Mouse (Mus musculus) lung, embryonic 14.5 days (tissue): ENCODE data around the gene Ngef. TPM values are rescaled to one million over a fixed set of nuclear protein-coding genes. Genes with fewer than 3 reads are reported as not detected.
"Not testable (repeated sequence)": the region's sequence is repeated elsewhere in the genome, so short reads cannot be mapped to it uniquely, and the experiment has no call there.

Experiments used
- ATAC-seq: fragments of 200-750 bp; cut with Nextera tagmentation; 2 replicates; pipeline ENCODE4 v1.8.0; 2017; ENCODE audit warnings: mild to moderate bottlenecking, moderate TSS enrichment, moderate library complexity; ENCODE audit not compliant: insufficient read depth
- DNase-seq: peaks from one replicate; pipeline ENCODE4 v3.0.0-alpha.2; 2015
- H3K27ac ChIP-seq: fragments of 300-500 bp; sonication (generic); 2 replicates; pipeline ENCODE4 v1.5.1; 2014; ENCODE audit warnings: low read depth, mild to moderate bottlenecking, moderate library complexity
- H3K27me3 ChIP-seq: fragments of 300-500 bp; sonication (generic); 2 replicates; pipeline ENCODE4 v1.6.1; 2014; ENCODE audit warnings: low read length, control low read depth; ENCODE audit not compliant: insufficient read depth
- H3K36me3 ChIP-seq: fragments of 300-500 bp; sonication (generic); 2 replicates; pipeline ENCODE4 v1.6.1; 2014; ENCODE audit warnings: control low read depth; ENCODE audit not compliant: insufficient read depth
- H3K4me1 ChIP-seq: fragments of 300-500 bp; sonication (generic); 2 replicates; pipeline ENCODE4 v1.6.1; 2014; ENCODE audit warnings: antibody characterized with exemption, control low read depth; ENCODE audit not compliant: insufficient read depth
- H3K4me2 ChIP-seq: fragments of 300-500 bp; sonication (generic); 2 replicates; pipeline ENCODE4 v1.6.1; 2014; ENCODE audit warnings: mild to moderate bottlenecking
- H3K4me3 ChIP-seq: fragments of 300-500 bp; sonication (generic); 2 replicates; pipeline ENCODE4 v1.5.1; 2014; ENCODE audit warnings: low read depth, low read length
- H3K9ac ChIP-seq: fragments of 300-500 bp; sonication (generic); 2 replicates; pipeline ENCODE4 v1.6.1; 2014
- H3K9me3 ChIP-seq: fragments of 300-500 bp; sonication (generic); 2 replicates; pipeline ENCODE4 v1.6.1; 2016; ENCODE audit warnings: low read depth, low read length, control low read depth
- CTCF ChIP-seq: IDR thresholded peaks from 2 replicates; pipeline ENCODE4 v1.5.1; 2016; ENCODE audit warnings: antibody characterized with exemption, low read depth
- WGBS: fragments of 180-500 bp; shearing (Covaris S2); extraction: QIAGEN DNeasy Blood & Tissue Kit; methylation state at CpG from one replicate; pipeline ENCODE4 v1.1.7; 2014; 5-methylcytosine and 5-hydroxymethylcytosine counted together
- polyA plus RNA-seq: library from polyadenylated mRNA; unstranded; fragments of >200 nt; fragmentation: Nextera tagmentation; extraction: Ambion mirVana; gene quantifications from 2 replicates; pipeline ENCODE4 v1.2.1, GENCODE M21; 2014

Gene Ngef
- polyA plus RNA-seq, 1 experiment from 2014 or later, result 1.5 TPM

GRCm38 (mm10) chr1:87475076-87475895, 98.4 kb downstream of the Ngef start:
- ATAC-seq, result no peak
- peaks cover 26% of the 10 kb centered on the region for H3K27me3 ChIP-seq
- H3K4me1 ChIP-seq, result no peaks in the 10 kb centered on the region
- WGBS, result 3% methylated on average over 42 of the region's 42 CpGs
- H3K9me3 ChIP-seq, result no peaks in the 10 kb centered on the region
- H3K4me2 ChIP-seq, result peak overlapping the region; percentile 60
- no peak for DNase-seq
- H3K36me3 ChIP-seq, result no peaks in the 10 kb centered on the region
- TF ChIP-seq CTCF, result no peak
- H3K4me3 ChIP-seq, result peak overlapping the region; percentile 16; the same call in 1 of the 2 replicates
- H3K27ac ChIP-seq, result no peak overlapping the region
- no peak overlapping the region for H3K9ac ChIP-seq

GRCm38 (mm10) chr1:87472576-87472975, 101.1 kb downstream of the Ngef start:
- DNase-seq (no peak), ATAC-seq (no peak)
- H3K4me3 ChIP-seq, result no peak overlapping the region
- H3K4me1 ChIP-seq, result no peaks in the 10 kb centered on the region
- H3K4me2 ChIP-seq, result no peak overlapping the region
- H3K27ac ChIP-seq, result no peak overlapping the region
- H3K27me3 ChIP-seq, result peaks cover 26% of the 10 kb centered on the region
- H3K36me3 ChIP-seq, result no peaks in the 10 kb centered on the region
- H3K9ac ChIP-seq, result no peak overlapping the region
- TF ChIP-seq CTCF, result no peak
- H3K9me3 ChIP-seq, result no peaks in the 10 kb centered on the region
- WGBS, result 78% methylated on average over 7 of the region's 7 CpGs

GRCm38 (mm10) chr1:87471914-87472313, 101.8 kb downstream of the Ngef start:
- Histone ChIP-seq H3K4me3 (no peak overlapping the region), H3K36me3 (no peaks in the 10 kb centered on the region), H3K9ac (no peak overlapping the region), H3K27me3 (peaks cover 26% of the 10 kb centered on the region), H3K9me3 (no peaks in the 10 kb centered on the region), H3K4me1 (no peaks in the 10 kb centered on the region), H3K4me2 (no peak overlapping the region), H3K27ac (no peak overlapping the region)
- ATAC-seq (no peak), DNase-seq (no peak)
- TF ChIP-seq CTCF, result no peak
- 69% methylated on average over 7 of the region's 7 CpGs for whole genome bisulfite sequencing

GRCm38 (mm10) chr1:87469971-87470370, 103.7 kb downstream of the Ngef start, which contains the start of gene Snorc:
Gene Snorc (plus strand): TSS chr1:87470271.
- H3K27ac ChIP-seq, H3K4me2 ChIP-seq, H3K36me3 ChIP-seq, H3K9ac ChIP-seq, ATAC-seq, H3K4me3 ChIP-seq, H3K9me3 ChIP-seq, DNase-seq, H3K4me1 ChIP-seq: not testable (repeated sequence)
- 44% methylated on average over 9 of the region's 10 CpGs for WGBS
- peaks cover 11% of the 10 kb centered on the region for H3K27me3 ChIP-seq

DNA sequence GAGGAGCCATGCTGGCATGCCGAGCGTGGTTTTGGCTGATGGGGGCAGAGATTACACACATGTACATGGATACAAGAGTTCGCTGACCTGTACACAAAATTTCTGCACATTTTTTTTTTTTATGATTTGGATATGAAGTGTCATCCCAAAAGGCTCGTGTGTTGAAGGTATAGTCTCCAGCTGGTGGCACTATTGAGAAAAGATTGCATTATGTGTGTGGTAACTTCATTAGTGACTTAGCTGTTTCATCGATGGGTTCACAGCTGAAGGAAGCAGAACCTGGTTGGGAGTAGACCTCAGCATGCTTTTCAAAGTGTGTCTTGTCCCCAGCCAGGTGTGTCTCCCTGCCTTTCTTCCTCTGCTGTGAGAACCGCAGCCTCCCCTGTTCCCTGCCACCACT, 105.3 kb downstream of the Ngef start:
- Histone ChIP-seq H3K9me3 (no peaks in the 10 kb centered on the region), H3K4me3 (no peak overlapping the region), H3K4me2 (no peak overlapping the region), H3K27ac (no peak overlapping the region), H3K4me1 (no peaks in the 10 kb centered on the region), H3K27me3 (no peaks in the 10 kb centered on the region), H3K9ac (no peak overlapping the region), H3K36me3 (no peaks in the 10 kb centered on the region)
- 67% methylated on average over 6 of the region's 6 CpGs for whole genome bisulfite sequencing
- 0 out of 2 replicates have a peak, but pooled peaks have one; percentile 33 for TF ChIP-seq CTCF
- no peak for ATAC-seq
- peak; percentile 47 for DNase-seq

- DNase-seq (no peak), ATAC-seq (no peak)
- H3K27ac ChIP-seq, result no peak overlapping the region
- no peak overlapping the region for H3K4me3 ChIP-seq
- H3K9ac ChIP-seq, result no peak overlapping the region
- H3K36me3 ChIP-seq, result no peaks in the 10 kb centered on the region
- no peaks in the 10 kb centered on the region for H3K4me1 ChIP-seq
- H3K4me2 ChIP-seq, result no peak overlapping the region
- H3K27me3 ChIP-seq, result no peaks in the 10 kb centered on the region
- TF ChIP-seq CTCF, result no peak
- WGBS, result 72% methylated on average over 9 of the region's 9 CpGs
- no peaks in the 10 kb centered on the region for H3K9me3 ChIP-seq
Measured at GRCm38 (mm10) chr1:87467469-87467868, 106.2 kb downstream of the Ngef start.

DNA sequence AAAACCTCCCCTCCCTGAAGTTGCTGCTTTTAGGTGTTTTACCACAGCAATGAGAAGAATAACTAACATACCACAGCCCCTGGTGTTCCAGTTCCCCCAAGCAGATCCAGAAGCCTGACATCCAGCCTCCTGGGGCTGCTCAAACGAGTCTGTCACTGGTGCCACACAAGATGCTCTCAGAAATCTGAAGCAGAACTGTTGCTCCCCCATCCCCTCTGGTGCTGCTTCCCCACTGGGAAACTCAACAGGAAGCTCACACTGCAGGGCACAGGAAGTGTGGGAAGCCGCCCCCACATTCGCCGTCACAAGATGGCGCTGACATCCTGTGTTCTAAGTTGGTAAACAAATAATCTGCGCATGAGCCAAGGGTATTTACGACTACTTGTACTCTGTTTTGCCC, 113.8 kb downstream of the Ngef start:
- not testable (repeated sequence) for H3K27ac ChIP-seq, ATAC-seq, H3K9me3 ChIP-seq, DNase-seq, H3K36me3 ChIP-seq, H3K9ac ChIP-seq, H3K4me1 ChIP-seq, H3K4me3 ChIP-seq, H3K27me3 ChIP-seq, H3K4me2 ChIP-seq
- WGBS, result 81% methylated on average over 5 of the region's 7 CpGs
